In the genomic region with DNA sequence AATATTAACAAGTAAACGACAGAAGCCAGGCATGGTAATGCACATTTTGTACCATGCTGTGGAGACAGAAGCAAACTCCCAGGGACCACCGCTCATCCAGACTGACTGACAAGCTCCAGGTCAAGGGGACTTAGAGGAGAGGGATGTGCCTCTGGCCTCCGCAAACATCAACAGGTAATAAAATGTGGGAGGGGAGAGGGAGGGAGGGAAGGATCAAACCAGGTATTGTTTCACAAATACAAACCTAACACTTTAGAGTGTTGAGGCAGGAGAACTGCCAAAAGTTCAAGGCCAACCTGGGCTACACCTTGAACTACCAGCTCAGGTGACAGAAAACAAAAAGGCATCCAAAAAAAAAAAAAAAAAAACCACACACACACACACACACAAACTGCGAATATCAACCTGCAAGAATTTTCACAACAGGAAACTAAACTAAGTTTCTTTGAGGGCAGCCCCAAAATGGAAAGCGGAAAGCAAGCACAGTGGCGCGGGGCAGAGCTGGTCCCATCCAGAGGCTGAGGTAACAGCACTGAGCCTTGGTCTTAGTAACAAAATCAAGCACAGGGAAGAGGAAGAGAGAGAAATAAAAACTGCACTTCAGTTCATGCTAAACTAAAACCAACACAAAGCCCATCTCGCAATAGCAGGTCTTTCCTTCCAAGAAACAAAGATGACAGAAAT, we compare ENCODE assay signal across 16 mouse cellular contexts. TPM values are rescaled to one million over a fixed set of nuclear protein-coding genes. Genes with fewer than 3 reads are reported as not detected.
A peak's percentile ranks its signal among the peaks of the same experiment; 100 is the strongest.
DNase-seq lines count a peak whose midpoint lies in the region; ATAC-seq lines count a peak whose summit lies in the region.
"Had no signal": no experiment of that assay in that cellular context is flagged by ENCODE, and none has a peak within 500 bp of the region (broad histone marks: within the 10 kb centered on the region; RNA-seq: fewer than 3 reads in every experiment).

No protein-coding gene starts in this region.

- no peak for ATAC-seq in hindbrain, embryonic 14.5 days (ENCODE audit: low FRiP score)
- no peak for ATAC-seq in hindbrain, embryonic 12.5 days (ENCODE audit: low FRiP score)
- ATAC-seq: forebrain, embryonic 15.5 days; midbrain, embryonic 16.5 days; Patski had no signal

- peaks cover 3% of the 10 kb centered on the region; the same call in 1 of the 2 replicates for H3K4me1 ChIP-seq in hindbrain, embryonic 14.5 days (replicated peaks; ENCODE audit: control insufficient read depth, insufficient read depth, low read length)
- H3K4me1 ChIP-seq in hindbrain, embryonic 12.5 days = peaks cover 2% of the 10 kb centered on the region; the same call in 1 of the 2 replicates

- H3K9me3 ChIP-seq in hindbrain, embryonic 14.5 days (ENCODE audit: control insufficient read depth, low read length) = no peaks in the 10 kb centered on the region
- H3K9me3 ChIP-seq in hindbrain, embryonic 12.5 days (replicated peaks) = no peaks in the 10 kb centered on the region
- H3K9me3 ChIP-seq: forebrain, embryonic 15.5 days had no signal

- no peak for DNase-seq in hindbrain, embryonic 14.5 days (ENCODE audit: low spot score)
- DNase-seq in T-cell, adult 2 months (ENCODE audit: low spot score) = peak; percentile 69
- peak; percentile 59 for DNase-seq in thymus, postnatal 25 days
- DNase-seq in right cerebral cortex, postnatal 36 days (ENCODE audit: low spot score in 2 of 2) = no peak
- DNase-seq in c-Kit-positive CD71-positive TER-119-positive erythroid progenitor cells, embryonic 14.5 days (ENCODE audit: low spot score) = no peak
- no peak for DNase-seq in adipocyte (ENCODE audit: low spot score)
- DNase-seq: adrenal gland, postnatal 14 days; gastrocnemius, postnatal 14 days; lung, postnatal 36 days; right cerebral cortex, adult 18-20 months had no signal

- 88% methylated on average over 8 of the region's 8 CpGs for WGBS in hindbrain, embryonic 14.5 days
- WGBS in hindbrain, embryonic 12.5 days = 86% methylated on average over 8 of the region's 8 CpGs
- WGBS in macrophage (ENCODE audit: missing documents) = 50% methylated on average over 7 of the region's 8 CpGs

- peak overlapping the region; percentile 17; the same call in 1 of the 2 replicates for H3K27ac ChIP-seq in hindbrain, embryonic 14.5 days
- H3K27ac ChIP-seq in hindbrain, embryonic 12.5 days = no peak overlapping the region
- H3K27ac ChIP-seq in macrophage = 0 out of 2 replicates have a peak overlapping the region, but pooled peaks have one; percentile 7
- H3K27ac ChIP-seq: forebrain, embryonic 15.5 days; liver, embryonic 14.5 days had no signal

- H3K36me3 ChIP-seq in hindbrain, embryonic 14.5 days (replicated peaks; ENCODE audit: control insufficient read depth, insufficient read depth) = no peaks in the 10 kb centered on the region
- no peaks in the 10 kb centered on the region for H3K36me3 ChIP-seq in hindbrain, embryonic 12.5 days
- no peaks in the 10 kb centered on the region for H3K36me3 ChIP-seq in macrophage (ENCODE audit: inconsistent target)
- H3K36me3 ChIP-seq: forebrain, embryonic 15.5 days had no signal

- no peak overlapping the region for H3K9ac ChIP-seq in hindbrain, embryonic 14.5 days
- no peak overlapping the region for H3K9ac ChIP-seq in hindbrain, embryonic 12.5 days
- H3K9ac ChIP-seq: forebrain, embryonic 15.5 days; liver, embryonic 14.5 days had no signal

- no peak overlapping the region for H3K4me3 ChIP-seq in hindbrain, embryonic 14.5 days (replicated peaks; ENCODE audit: low read length)
- no peak overlapping the region for H3K4me3 ChIP-seq in hindbrain, embryonic 12.5 days
- no peak overlapping the region for H3K4me3 ChIP-seq in macrophage (ENCODE audit: inconsistent target)
- H3K4me3 ChIP-seq: forebrain, embryonic 15.5 days had no signal

- H3K27me3 ChIP-seq in hindbrain, embryonic 14.5 days (ENCODE audit: control insufficient read depth, insufficient read depth, low read length) = no peaks in the 10 kb centered on the region
- no peaks in the 10 kb centered on the region for H3K27me3 ChIP-seq in hindbrain, embryonic 12.5 days
- H3K27me3 ChIP-seq: forebrain, embryonic 15.5 days; Patski had no signal

- H3K79me2 ChIP-seq in macrophage (ENCODE audit: inconsistent target) = peaks cover 99% of the 10 kb centered on the region

- H3K4me2 ChIP-seq in hindbrain, embryonic 14.5 days (replicated peaks) = no peak overlapping the region
- H3K4me2 ChIP-seq in hindbrain, embryonic 12.5 days (replicated peaks) = no peak overlapping the region
- H3K4me2 ChIP-seq: forebrain, embryonic 15.5 days had no signal

RNA-seq across cellular contexts. Expression of a gene that starts 55.4 kb away (rescaled TPM):
- 45.3 and 49.9 TPM in 2 replicates for polyA plus RNA-seq in hindbrain, embryonic 14.5 days (2014; fragmentation: Nextera tagmentation; extraction: Ambion mirVana)
- polyA plus RNA-seq in hindbrain, embryonic 12.5 days (2016; fragmentation: Nextera tagmentation; extraction: Ambion mirVana) = 87.0 and 90.1 TPM in 2 replicates
- 100 to 1,000 TPM; 272 to 441 (median 315) TPM for total RNA-seq in macrophage (2018; cell fraction: chromatin; rRNA removed)
- 10 to 100 TPM; 21.2 to 47.5 (median 32.8) TPM for total RNA-seq in macrophage (2018; cell fraction: cytosol; rRNA removed)
- 100 to 1,000 TPM; 138 to 277 (median 182) TPM for total RNA-seq in macrophage (2018; cell fraction: nucleus; rRNA removed)
- 32.7 to 46.6 TPM (median 36.7 TPM) in 3 replicates for polyA plus RNA-seq in macrophage (2018)

Comparison
In these comparisons a context has a peak if more than half of its experiments do, and no peak if none do; other contexts are left out.
1. DNase-seq: peak in T-cell, adult 2 months (single experiment) and thymus, postnatal 25 days (single experiment); none in hindbrain, embryonic 14.5 days (single experiment), right cerebral cortex, postnatal 36 days (0 of 2), c-Kit-positive CD71-positive TER-119-positive erythroid progenitor cells, embryonic 14.5 days (single experiment) and adipocyte (single experiment).